Mouse (Mus musculus) layer of hippocampus, adult 9-10 months (tissue): ENCODE measurements at regions not wholly inside any gene's neighbourhood (a gene's known extent, or its start where the extent isn't known, plus 50 kb on each side); places are given as distances from the start of the nearest gene placed in this dataset.
A peak's percentile ranks its signal among the peaks of the same experiment; 100 is the strongest.
"Not testable (repeated sequence)": the region's sequence is repeated elsewhere in the genome, so short reads cannot be mapped to it uniquely, and the experiment has no call there.

ENCODE experiments used
- DNase-seq: peaks from one replicate; pipeline ENCODE4 v3.0.0; 2022; ENCODE audit warnings: low spot score

GRCm38 (mm10) chr12:98144464-98144863 is 114.8 kb downstream of the Galc start:
- DNase-seq = no peak

DNA sequence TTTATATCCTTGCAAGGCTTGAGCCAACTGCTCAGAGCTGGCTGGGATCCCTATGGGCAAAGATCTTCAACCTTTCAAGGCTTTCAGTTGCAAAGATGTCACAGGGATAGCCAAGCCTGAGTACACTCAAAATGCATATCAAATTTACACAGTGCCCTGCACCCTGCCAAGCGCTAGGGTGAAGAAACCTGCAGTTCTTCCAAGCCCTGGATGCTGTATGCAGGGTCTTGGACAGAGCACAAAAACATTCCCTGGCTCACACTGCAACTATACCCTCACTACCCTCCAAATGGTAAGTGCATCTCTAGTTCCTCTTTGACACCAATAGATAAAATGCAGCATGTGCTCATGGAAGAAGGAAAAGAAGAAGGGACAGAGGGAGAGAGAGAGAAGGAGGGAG is 116.1 kb downstream of the Galc start:
- DNase-seq = no peak

DNA sequence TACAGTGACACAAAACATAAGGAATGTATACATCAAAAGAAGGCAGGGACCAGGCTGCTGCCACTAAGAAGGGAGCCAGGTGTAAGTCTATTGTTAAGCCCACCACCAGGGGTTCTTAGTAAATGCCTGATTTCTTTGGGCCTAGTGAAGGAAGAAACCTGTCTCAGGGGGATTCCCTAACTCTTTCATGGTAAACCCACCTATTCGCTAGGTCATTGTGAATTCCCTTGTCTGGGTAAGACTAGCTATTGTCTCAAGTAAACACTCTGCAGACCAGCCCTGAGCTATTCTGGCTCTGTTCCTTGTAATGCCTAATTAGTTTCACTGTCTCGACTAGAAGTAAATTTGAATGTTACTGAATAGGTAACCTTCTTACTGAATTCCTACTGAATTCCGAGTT is 119.4 kb downstream of the Galc start:
- not testable (repeated sequence) for DNase-seq

- no peak for DNase-seq
These were observed 128.0 kb downstream of the Galc start for GRCm38 (mm10) chr12:98131276-98131675.

- no peak for DNase-seq
These were observed 135.7 kb downstream of the Galc start for GRCm38 (mm10) chr12:98123541-98123940.

DNA sequence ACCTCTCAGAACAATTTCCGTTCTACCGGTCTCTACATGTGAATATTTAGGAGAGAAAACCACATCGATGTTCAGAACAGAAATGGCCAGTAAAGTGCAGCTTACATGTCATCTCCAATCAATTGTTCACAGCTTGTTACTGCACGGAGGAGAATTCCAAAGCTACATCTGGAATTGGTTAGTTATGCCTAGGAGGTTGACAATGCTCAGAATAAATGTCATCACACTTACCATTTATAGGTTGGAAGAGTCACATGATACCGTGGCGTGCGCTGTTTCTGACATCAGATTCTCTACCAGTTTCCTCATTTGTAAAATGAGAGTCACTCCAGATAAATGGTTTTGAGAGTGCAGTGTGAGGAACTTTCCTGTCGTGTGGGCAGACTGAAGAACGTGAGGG is 151.2 kb downstream of the Galc start:
- no peak for DNase-seq

DNA sequence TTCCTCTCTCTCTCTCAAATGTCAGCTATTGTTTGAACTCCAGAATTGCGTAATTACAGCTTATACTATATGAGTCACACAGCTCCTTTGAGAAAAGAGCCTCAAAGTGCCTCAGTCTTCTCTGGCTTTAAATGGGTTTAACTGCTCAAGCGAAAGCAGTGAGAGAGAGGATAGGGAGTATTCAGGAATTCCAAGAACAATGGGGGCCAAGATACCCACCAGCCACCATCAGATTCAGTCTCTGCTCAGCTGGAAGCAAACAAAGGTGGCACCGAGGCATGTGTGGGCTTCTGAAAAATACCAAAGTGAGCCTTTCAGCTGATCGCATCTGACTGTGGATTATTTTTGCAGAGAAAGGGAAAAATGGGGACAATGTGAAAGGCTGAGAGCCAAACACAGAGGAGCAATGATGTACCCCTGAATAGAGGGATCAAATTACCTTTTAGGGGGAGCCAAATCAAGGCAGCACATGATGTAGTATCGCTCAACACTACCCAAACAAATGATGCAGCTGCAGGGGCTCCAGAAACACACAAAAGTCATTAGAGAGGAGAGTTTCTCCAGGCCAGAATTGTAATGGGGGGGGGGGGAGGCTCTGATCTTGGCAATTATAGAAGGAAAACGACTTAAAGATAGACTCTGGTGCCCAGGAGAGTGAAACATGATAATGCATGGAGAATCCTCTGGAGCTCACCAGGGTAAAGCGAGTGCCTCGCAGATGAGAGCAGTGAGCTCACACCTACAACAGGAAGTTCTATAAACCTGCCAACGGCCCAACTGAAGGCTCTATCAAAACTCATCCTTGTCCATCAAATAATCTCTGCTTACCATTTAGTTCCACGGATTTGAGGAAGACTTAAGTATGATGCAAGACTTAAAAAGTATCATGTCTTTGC is 152.2 kb downstream of the Galc start:
- peak; percentile 7 for DNase-seq

GRCm38 (mm10) chr12:98106151-98106788 is 153.0 kb downstream of the Galc start:
- peak; percentile 15 for DNase-seq

DNA sequence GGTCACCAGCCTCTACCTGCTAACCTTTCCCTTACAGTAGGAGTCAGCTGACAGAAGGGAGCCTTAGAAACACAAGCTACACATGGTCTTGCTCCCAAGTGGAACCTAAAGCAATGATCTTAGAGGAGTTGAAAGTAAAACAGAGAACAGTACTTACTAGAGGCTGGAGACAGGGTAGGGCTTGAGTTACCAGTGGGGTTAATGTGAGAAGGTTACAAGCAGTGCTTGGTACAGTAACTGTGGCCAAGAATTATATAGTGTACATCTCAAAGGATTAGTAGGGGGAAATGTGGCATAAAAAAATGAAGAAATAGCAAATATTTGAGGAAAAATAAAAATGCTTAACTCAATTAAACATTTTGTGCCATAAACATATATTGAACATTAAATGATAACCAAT is 153.5 kb downstream of the Galc start:
- no peak for DNase-seq

DNA sequence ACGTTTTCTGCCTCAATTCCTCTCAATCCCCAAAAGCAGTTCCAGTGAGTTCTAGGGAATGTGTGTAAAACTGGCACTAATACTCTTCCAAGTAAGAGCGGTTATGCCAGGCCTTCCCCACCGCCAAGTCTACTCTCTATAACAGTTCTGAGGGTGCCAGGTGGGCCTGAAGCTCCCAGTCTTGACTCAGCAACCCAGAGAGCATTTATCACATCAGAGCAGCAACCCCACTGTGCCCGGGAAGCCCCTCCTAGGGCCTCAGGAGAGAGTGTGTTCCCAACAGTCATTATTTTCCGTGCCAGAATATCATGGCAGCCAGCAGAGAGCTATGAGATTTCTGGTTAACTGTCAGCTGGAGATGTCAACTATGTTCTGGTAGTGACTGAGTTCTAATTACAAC is 169.1 kb downstream of the Galc start:
- DNase-seq = no peak

DNA sequence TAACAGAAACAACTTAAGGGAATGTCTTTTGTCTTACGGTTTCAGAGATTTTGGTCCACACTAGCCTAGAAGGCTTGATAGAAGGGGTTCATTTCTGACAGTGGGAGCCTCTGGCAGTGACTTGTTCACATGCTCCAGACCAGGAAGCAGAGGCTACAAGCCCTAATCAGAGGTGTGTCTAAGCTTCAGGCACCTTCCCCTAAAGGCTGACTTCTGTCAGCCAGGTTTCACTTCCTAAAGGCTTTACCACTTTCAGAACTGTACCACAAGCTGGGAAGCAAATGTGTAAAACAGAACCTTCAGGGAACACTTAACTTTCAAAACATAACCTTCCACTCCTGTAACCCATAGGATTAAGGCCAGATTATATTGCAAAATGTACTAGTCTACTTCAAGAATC is 180.9 kb downstream of the Galc start:
- DNase-seq = no peak

DNA sequence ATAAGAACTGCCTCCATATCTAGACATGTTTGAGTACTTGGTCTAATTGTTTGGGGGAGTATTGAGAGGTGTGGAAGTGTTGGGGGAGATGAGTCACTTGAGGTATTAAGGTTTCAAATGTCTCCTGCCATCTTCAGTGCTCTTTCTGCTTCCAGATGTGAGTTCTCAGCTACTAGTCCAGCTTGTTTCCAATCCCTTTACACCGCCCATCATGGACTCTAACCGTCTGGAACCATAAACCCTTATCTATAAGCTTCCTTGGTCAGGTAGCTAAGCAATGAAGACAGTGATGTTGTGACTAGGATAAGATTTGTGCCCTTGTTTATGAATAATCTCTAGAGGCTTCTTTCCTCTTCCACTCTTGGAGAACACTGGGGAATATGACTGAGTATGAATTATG is 183.7 kb downstream of the Galc start:
- DNase-seq = no peak

DNA sequence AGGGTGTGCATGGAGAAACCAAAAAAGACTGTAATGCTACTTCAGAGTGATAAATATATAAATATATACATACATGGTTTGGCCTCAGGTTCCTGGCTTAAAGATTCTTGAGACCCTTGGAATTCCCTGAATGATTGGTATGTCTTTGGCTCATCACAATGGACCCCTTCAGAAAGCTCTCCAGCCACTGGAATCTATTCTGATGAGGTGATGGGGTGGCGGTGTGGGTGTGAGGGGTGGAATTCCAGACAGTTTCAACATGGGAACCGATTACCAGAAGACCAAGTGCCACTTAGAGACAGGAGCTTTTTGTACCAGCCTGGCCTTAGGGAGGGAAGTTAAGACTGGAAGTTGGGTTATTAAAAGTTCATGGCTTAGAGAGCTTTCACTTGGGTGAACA is 190.1 kb downstream of the Galc start:
- DNase-seq = no peak

DNA sequence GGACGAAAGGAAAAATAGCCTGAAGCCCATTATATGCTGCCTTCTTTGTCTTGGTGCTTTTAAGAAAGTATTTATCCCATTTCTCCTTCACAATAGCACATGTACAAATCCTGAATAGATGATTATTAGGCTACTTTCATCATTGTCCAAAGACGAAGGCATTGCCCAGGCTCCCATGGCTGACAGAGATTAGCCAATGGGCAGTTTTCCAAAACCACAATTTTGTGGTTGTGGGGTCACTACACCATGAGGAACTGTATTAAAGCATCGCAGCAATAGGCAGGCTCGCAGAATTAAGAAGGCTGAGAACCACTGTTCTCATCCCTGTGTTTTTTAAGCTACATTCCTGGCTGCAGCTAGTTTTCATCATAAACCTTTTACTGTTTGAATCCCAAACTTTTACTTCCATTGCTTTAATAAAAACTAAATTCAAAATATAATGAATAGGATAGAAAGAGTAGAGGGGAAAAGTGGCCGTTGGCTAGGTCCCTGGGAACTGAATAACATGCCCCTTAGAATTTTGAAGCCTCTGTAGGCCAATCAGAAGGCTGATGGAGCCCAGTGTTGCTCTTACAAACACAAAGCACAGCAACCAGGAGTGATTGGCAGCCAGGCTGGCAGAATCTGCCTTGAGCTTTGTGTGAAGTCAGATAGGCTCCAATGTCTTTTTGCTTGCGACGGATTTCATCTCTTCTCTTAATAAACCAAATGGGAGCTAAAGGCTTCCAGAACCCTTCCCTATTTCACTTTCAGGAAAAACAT is 199.7 kb downstream of the Galc start:
- no peak for DNase-seq

- no peak for DNase-seq
These were observed 200.3 kb downstream of the Galc start for GRCm38 (mm10) chr12:98058977-98059376.

DNA sequence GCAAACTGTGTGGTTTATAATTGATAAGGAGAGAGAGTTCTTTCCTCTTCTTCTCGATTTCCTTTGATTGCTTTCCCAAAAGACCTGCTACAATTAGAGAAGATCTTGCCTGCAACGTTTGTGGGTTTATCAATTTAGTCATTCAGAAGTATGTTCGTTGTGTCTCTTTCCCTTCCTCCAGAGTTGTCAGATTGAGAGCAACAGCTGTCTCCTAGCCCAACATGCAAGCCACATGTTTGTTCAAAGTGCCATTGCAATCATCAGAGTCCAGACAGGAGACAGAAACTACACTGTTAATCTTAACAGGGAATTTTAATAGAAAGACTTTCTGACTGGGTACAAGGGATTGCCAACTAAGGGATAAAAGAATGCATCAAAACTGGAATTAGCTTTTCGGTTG is 208.3 kb downstream of the Galc start:
- no peak for DNase-seq

GRCm38 (mm10) chr12:98050500-98050899 is 208.8 kb downstream of the Galc start:
- no peak for DNase-seq

DNA sequence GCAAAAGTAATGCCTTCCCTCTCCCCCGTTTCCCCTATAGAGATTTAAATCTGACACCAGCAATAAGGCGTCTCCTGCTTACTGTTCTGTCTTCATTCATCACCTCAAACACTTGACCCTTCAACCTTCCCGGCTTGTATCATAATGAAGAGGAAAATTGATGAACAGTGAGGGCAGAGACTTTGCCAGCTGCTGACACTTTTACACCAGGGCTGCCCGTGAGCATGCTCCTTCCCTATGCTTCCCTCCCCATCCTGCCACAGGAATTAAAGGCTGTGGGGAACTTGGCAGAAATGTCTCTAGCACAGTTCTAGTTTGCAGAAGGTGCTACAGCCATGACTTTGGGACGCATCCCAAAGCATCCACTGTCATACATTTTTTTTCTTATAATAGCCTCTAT is 209.2 kb downstream of the Galc start:
- DNase-seq = no peak

DNA sequence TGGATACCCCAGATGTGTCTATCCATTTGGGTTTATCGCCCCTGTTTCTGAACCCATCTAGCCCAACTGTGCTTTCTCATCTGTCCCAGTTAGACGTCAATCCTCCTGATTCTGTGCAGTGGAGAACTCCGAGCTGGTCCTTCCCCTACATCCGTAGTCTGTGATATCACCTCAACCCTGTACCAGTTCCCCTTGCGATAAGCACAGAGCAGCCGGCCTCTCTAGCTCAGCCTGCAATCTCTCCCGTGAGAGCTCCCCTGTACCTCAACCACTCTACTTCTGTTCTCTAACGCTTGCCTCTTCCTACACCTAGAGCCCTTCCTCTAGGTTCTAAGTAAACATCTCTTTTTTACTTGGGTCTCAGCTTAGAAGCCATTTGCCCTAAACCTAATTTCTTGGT is 211.5 kb downstream of the Galc start:
- DNase-seq = no peak

DNA sequence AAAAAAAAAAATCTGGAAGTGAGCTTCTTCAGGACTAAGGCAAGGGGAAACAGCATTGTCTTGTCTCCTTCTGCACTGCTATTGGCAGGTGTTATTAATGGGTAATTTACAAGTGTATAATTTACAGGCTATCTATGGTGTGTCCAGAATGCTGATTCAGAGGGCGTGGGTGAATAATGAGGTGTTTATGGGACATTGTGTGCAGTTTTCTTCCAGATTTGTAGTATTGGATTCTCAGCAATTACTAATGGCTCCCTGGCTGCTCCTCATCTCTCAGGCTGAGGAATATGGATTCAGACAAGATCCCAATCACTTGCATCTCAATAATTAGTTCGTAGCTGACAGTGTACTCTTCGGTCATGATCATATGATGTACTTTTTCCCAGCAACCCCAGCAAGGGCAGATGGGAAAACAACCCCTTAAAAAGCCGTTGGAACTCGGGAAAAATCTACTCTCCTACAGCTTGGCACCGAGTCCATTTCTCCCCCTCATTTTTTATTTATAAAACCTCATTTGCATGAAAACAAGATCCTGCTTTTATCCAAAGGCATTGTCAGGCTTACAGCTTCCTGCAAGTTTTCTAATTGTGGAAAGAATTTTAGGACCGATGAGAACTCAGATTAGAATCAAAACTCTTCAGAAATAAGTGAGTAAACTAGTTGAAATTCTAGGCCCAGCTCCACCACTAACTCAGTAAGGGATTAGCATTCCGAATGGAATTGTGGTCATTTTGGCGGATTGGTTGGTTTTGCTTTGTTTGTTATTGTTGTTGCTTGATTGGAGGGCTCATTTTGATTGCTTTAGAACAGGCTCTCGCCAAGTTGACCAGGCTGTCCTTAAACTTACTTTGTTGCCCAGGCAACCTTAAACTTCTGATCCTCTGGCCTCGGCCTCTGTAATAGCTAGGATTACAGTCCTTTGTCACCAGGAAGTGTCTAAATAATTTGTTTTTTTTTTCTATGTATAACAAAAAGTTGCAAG is 212.5 kb downstream of the Galc start:
- peak; percentile 53 for DNase-seq

- DNase-seq = no peak
These were observed 213.3 kb downstream of the Galc start for GRCm38 (mm10) chr12:98045784-98046458.
